Mouse (Mus musculus) heart, postnatal 0 days (tissue): ENCODE results near the gene Maml3. TPM values are rescaled to one million over a fixed set of nuclear protein-coding genes. Genes with fewer than 3 reads are reported as not detected.

ENCODE experiments used
- ATAC-seq: fragments of 200-750 bp; cut with Nextera tagmentation; 2 replicates; pipeline ENCODE4 v1.8.0; 2017; ENCODE audit warnings: low read depth, moderate number of reproducible peaks, moderate library complexity; ENCODE audit not compliant: insufficient read depth
- DNase-seq: peaks from one replicate; pipeline ENCODE4 v3.0.0-alpha.2; 2016; ENCODE audit warnings: low spot score
- H3K27ac ChIP-seq: fragments of 300-500 bp; sonication (generic); 2 replicates; pipeline ENCODE4 v1.5.1; 2014; ENCODE audit warnings: low read depth, mild to moderate bottlenecking
- H3K27me3 ChIP-seq: fragments of 300-500 bp; sonication (generic); 2 replicates; pipeline ENCODE4 v1.6.1; 2014; ENCODE audit warnings: low read length, mixed read lengths; ENCODE audit not compliant: control insufficient read depth, insufficient read depth
- H3K36me3 ChIP-seq: fragments of 300-500 bp; sonication (generic); replicated peaks from 2 replicates; pipeline ENCODE4 v1.6.1; 2014; ENCODE audit warnings: low read length, mixed read lengths; ENCODE audit not compliant: control insufficient read depth, insufficient read depth
- H3K4me1 ChIP-seq: fragments of 300-500 bp; sonication (generic); 2 replicates; pipeline ENCODE4 v1.6.1; 2014; ENCODE audit warnings: antibody characterized with exemption; ENCODE audit not compliant: control insufficient read depth, insufficient read depth
- H3K4me2 ChIP-seq: fragments of 300-500 bp; sonication (generic); 2 replicates; pipeline ENCODE4 v1.6.1; 2014; ENCODE audit warnings: low read depth, mild to moderate bottlenecking, low read length, moderate library complexity
- H3K4me3 ChIP-seq: fragments of 300-500 bp; sonication (generic); 2 replicates; pipeline ENCODE4 v1.5.1; 2014; ENCODE audit warnings: low read depth, low read length
- H3K9ac ChIP-seq: fragments of 300-500 bp; sonication (generic); replicated peaks from 2 replicates; pipeline ENCODE4 v1.6.1; 2014; ENCODE audit warnings: low read depth, low read length, mixed read lengths
- H3K9me3 ChIP-seq: fragments of 300-500 bp; sonication (generic); replicated peaks from 2 replicates; pipeline ENCODE4 v1.6.1; 2016; ENCODE audit warnings: low read length; ENCODE audit not compliant: control insufficient read depth
- CTCF ChIP-seq: IDR thresholded peaks from 2 replicates; pipeline ENCODE4 v1.5.1; 2016; ENCODE audit warnings: antibody characterized with exemption, control low read depth, low read depth
- EP300 ChIP-seq: IDR thresholded peaks from 2 replicates; pipeline ENCODE4 v1.6.1; 2016; ENCODE audit warnings: antibody characterized with exemption, low read depth
- WGBS: fragments of 180-500 bp; shearing (Covaris S2); extraction: QIAGEN DNeasy Blood & Tissue Kit; methylation state at CpG from one replicate; pipeline ENCODE4 v1.1.7; 2014; 5-methylcytosine and 5-hydroxymethylcytosine counted together
- polyA plus RNA-seq: library from polyadenylated mRNA; unstranded; fragments of >200 nt; fragmentation: Nextera tagmentation; extraction: Ambion mirVana; gene quantifications from 2 replicates; pipeline ENCODE4 v1.2.1, GENCODE M21; 2015
- total RNA-seq: library from RNA; depleted of rRNA; stranded (reverse); fragments of >200 nt; gene quantifications from 2 replicates; pipeline ENCODE4 v1.2.3, GENCODE M21; 2014; ENCODE audit warnings: low replicate concordance

Maml3 gene
- total and polyA plus RNA-seq, 2 experiments from 2014 or later: 1.6 to 6.2 TPM

- Histone ChIP-seq H3K9ac (no peak overlapping the region), H3K27ac (no peak overlapping the region), H3K4me3 (no peak overlapping the region), H3K4me1 (peaks cover 31% of the 10 kb centered on the region), H3K27me3 (no peaks in the 10 kb centered on the region), H3K36me3 (no peaks in the 10 kb centered on the region), H3K9me3 (no peaks in the 10 kb centered on the region), H3K4me2 (no peak overlapping the region)
- no peak for DNase-seq
- no peak for TF ChIP-seq EP300
- TF ChIP-seq CTCF: no peak
- WGBS: 72% methylated on average over 8 of the region's 8 CpGs
- no peak for ATAC-seq
These were observed 359.7 kb downstream of the Maml3 start for GRCm38 (mm10) chr3:51745162-51745561.

GRCm38 (mm10) chr3:51744339-51744759 lies 360.5 kb downstream of the Maml3 start:
- ATAC-seq (no peak), DNase-seq (no peak)
- TF ChIP-seq CTCF: no peak
- no peak for TF ChIP-seq EP300
- Histone ChIP-seq H3K4me1 (peaks cover 26% of the 10 kb centered on the region), H3K27me3 (no peaks in the 10 kb centered on the region), H3K4me3 (no peak overlapping the region), H3K4me2 (no peak overlapping the region), H3K9ac (no peak overlapping the region), H3K9me3 (no peaks in the 10 kb centered on the region), H3K36me3 (no peaks in the 10 kb centered on the region), H3K27ac (no peak overlapping the region)
- WGBS: 47% methylated on average over 4 of the region's 4 CpGs

GRCm38 (mm10) chr3:51742405-51742804 lies 362.5 kb downstream of the Maml3 start:
- no peak for TF ChIP-seq CTCF
- no peak for TF ChIP-seq EP300
- Histone ChIP-seq H3K36me3 (no peaks in the 10 kb centered on the region), H3K4me1 (peaks cover 31% of the 10 kb centered on the region), H3K4me3 (no peak overlapping the region), H3K4me2 (no peak overlapping the region), H3K27me3 (no peaks in the 10 kb centered on the region), H3K9ac (no peak overlapping the region), H3K9me3 (no peaks in the 10 kb centered on the region), H3K27ac (0 out of 2 replicates have a peak overlapping the region, but pooled peaks have one; percentile 74)
- ATAC-seq (no peak), DNase-seq (no peak)
- WGBS: 78% methylated on average over 6 of the region's 6 CpGs

- peak; percentile 81 for ATAC-seq
- H3K9ac ChIP-seq: no peak overlapping the region
- TF ChIP-seq CTCF (peak; percentile 49), EP300 (no peak)
- no peaks in the 10 kb centered on the region for H3K27me3 ChIP-seq
- no peaks in the 10 kb centered on the region for H3K9me3 ChIP-seq
- peaks cover 37% of the 10 kb centered on the region for H3K4me1 ChIP-seq
- no peaks in the 10 kb centered on the region for H3K36me3 ChIP-seq
- WGBS: 40% methylated on average over 10 of the region's 10 CpGs
- peak; percentile 70 for DNase-seq
- no peak overlapping the region for H3K4me3 ChIP-seq
- no peak overlapping the region for H3K4me2 ChIP-seq
- H3K27ac ChIP-seq: peak overlapping the region; percentile 74
These were observed 363.1 kb downstream of the Maml3 start for GRCm38 (mm10) chr3:51741824-51742223.

- H3K36me3 ChIP-seq: no peaks in the 10 kb centered on the region
- no peak overlapping the region for H3K4me3 ChIP-seq
- no peaks in the 10 kb centered on the region for H3K27me3 ChIP-seq
- no peaks in the 10 kb centered on the region for H3K9me3 ChIP-seq
- H3K4me2 ChIP-seq: no peak overlapping the region
- H3K4me1 ChIP-seq: peaks cover 35% of the 10 kb centered on the region
- H3K9ac ChIP-seq: no peak overlapping the region
- peak overlapping the region; percentile 74; the same call in 1 of the 2 replicates for H3K27ac ChIP-seq
- TF ChIP-seq CTCF: no peak
- TF ChIP-seq EP300: no peak
- ATAC-seq: no peak
- DNase-seq: no peak
These were observed 365.1 kb downstream of the Maml3 start for GRCm38 (mm10) chr3:51739835-51740112.

GRCm38 (mm10) chr3:51739049-51739834 lies 365.6 kb downstream of the Maml3 start:
- no peaks in the 10 kb centered on the region for H3K27me3 ChIP-seq
- 0 out of 2 replicates have a peak overlapping the region, but pooled peaks have one; percentile 23 for H3K4me2 ChIP-seq
- whole genome bisulfite sequencing: 18% methylated on average over 12 of the region's 12 CpGs
- peak overlapping the region; percentile 74 for H3K27ac ChIP-seq
- peaks cover 30% of the 10 kb centered on the region for H3K4me1 ChIP-seq
- H3K9ac ChIP-seq: peak overlapping the region; percentile 50; the same call in 1 of the 2 replicates
- H3K36me3 ChIP-seq: no peaks in the 10 kb centered on the region
- no peaks in the 10 kb centered on the region for H3K9me3 ChIP-seq
- peak; percentile 83 for DNase-seq
- no peak overlapping the region for H3K4me3 ChIP-seq
- ATAC-seq: peak; percentile 81
- TF ChIP-seq CTCF (peak; percentile 52), EP300 (no peak)
